Mouse (Mus musculus): ENCODE measurements at regions not wholly inside any gene's neighbourhood (a gene's known extent, or its start where the extent isn't known, plus 50 kb on each side); places are given as distances from the start of the nearest gene placed in this dataset.
A peak's percentile ranks its signal among the peaks of the same experiment; 100 is the strongest.

DNA sequence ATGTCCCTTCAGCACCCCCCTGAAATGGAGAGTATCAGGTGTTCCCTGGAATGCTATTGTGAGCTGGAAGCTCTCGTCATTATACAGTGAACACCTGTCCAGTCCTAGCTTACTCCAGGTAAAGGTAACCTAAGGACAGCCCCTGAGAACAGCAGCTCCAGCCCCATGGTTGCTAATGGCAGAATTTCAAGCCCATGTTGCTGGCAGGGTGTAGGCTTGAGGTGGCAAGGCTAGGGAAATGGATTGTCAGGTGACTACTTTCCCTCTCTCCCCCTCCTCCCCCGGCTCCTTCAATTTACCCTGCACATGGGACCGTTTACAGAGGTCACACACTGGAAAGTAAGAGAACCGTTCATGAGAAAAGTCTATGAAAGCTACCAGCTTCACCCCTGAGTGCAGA is 93.2 kb upstream of the Cpeb4 start:
- DNase-seq (ENCODE audit: extremely low read depth), result no peak
- Histone ChIP-seq H3K27me3 (replicated peaks) (no peaks in the 10 kb centered on the region), H3K4me2 (ENCODE audit: insufficient read depth, low read depth, poor library complexity, severe bottlenecking) (no peak overlapping the region), H3K4me3 (replicated peaks in 1 of 3; ENCODE audit: low read depth in 2 of 3, low read length in 2 of 3, poor library complexity in 1 of 3) (no peak overlapping the region), H3K36me3 (replicated peaks in 1 of 2; ENCODE audit: control insufficient read depth in 1 of 2, insufficient read depth in 1 of 2, low read length in 1 of 2) (no peaks in the 10 kb centered on the region), H3K9ac (ENCODE audit: insufficient read depth, low read depth) (no peak overlapping the region), H3K79me2 (replicated peaks; ENCODE audit: control insufficient read depth, extremely low read depth, insufficient read depth, poor library complexity, severe bottlenecking) (no peaks in the 10 kb centered on the region), H3K4me1 (ENCODE audit: control insufficient read depth in 1 of 2, insufficient read depth in 2 of 2) (peaks cover 3 to 18% of the 10 kb centered on the region in 2 experiments), H3K27ac (ENCODE audit: insufficient read depth, low read depth) (no peak overlapping the region), H3K9me3 (replicated peaks; ENCODE audit: low read length) (peaks cover 14% of the 10 kb centered on the region)
- TF ChIP-seq RAD21 (IDR thresholded peaks at IDR 0.05; ENCODE audit: low read depth, low read length), result no peak
- TF ChIP-seq RCOR1 (conservative IDR thresholded peaks at IDR 0.05; ENCODE audit: low read depth, low read length), result no peak
- TF ChIP-seq POLR2A (IDR thresholded peaks at IDR 0.05; ENCODE audit: low read depth, low read length), result no peak
- in situ Hi-C loops (cut with MboI; ENCODE audit: low pct_ligation_motif_present, low pct_unique_long_range_greater_than_20kb, low sequenced_read_pairs), result no loop called here
- dilution Hi-C loops (cut with MboI; ENCODE audit: extremely low pct_ligation_motif_present, extremely low pct_unique_long_range_greater_than_20kb, low sequenced_read_pairs), result no loop called here

DNA sequence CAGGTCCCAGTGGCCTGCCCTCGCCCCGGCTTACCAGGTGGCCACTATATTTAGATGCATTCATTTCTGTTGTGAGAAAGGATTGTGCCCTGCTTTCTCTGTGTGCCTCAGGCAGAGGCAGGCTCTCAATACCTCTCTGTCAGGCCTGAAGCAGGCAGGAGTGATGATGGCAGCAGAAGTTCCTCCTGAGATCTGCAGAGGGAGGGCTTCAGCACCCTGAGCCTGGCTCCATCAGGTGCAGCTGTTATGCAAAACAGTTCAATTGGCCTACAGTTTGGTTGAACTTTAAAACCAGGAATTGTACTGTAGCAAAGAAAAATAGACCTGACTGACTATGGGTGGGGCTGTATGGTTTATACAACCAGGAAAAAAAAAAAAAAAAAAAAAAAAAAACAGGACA is 92.7 kb upstream of the Cpeb4 start:
- Histone ChIP-seq H3K27me3 (replicated peaks) (no peaks in the 10 kb centered on the region), H3K27ac (ENCODE audit: insufficient read depth, low read depth) (no peak overlapping the region), H3K4me2 (ENCODE audit: insufficient read depth, low read depth, poor library complexity, severe bottlenecking) (no peak overlapping the region), H3K4me3 (replicated peaks in 1 of 3; ENCODE audit: low read depth in 2 of 3, low read length in 2 of 3, poor library complexity in 1 of 3) (no peak overlapping the region), H3K79me2 (replicated peaks; ENCODE audit: control insufficient read depth, extremely low read depth, insufficient read depth, poor library complexity, severe bottlenecking) (no peaks in the 10 kb centered on the region), H3K9ac (ENCODE audit: insufficient read depth, low read depth) (no peak overlapping the region), H3K4me1 (ENCODE audit: control insufficient read depth in 1 of 2, insufficient read depth in 2 of 2) (peaks cover 3 to 18% of the 10 kb centered on the region in 2 experiments), H3K36me3 (replicated peaks in 1 of 2; ENCODE audit: control insufficient read depth in 1 of 2, insufficient read depth in 1 of 2, low read length in 1 of 2) (no peaks in the 10 kb centered on the region), H3K9me3 (replicated peaks; ENCODE audit: low read length) (peaks cover 14% of the 10 kb centered on the region)
- dilution Hi-C loops (cut with MboI; ENCODE audit: extremely low pct_ligation_motif_present, extremely low pct_unique_long_range_greater_than_20kb, low sequenced_read_pairs) (no loop called here), in situ Hi-C loops (cut with MboI; ENCODE audit: low pct_ligation_motif_present, low pct_unique_long_range_greater_than_20kb, low sequenced_read_pairs) (no loop called here)
- DNase-seq (ENCODE audit: extremely low read depth), result peak; percentile 63
- TF ChIP-seq NRF1 (IDR thresholded peaks at IDR 0.05; ENCODE audit: low read depth, low read length) (no peak), RAD21 (IDR thresholded peaks at IDR 0.05; ENCODE audit: low read depth, low read length) (peak; percentile 48), POLR2AphosphoS2 (IDR thresholded peaks at IDR 0.05; ENCODE audit: low read depth, low read length) (no peak), TBP (conservative IDR thresholded peaks at IDR 0.05; ENCODE audit: low read depth, low read length) (no peak), BHLHE40 (IDR thresholded peaks at IDR 0.05; ENCODE audit: low read depth, low read length) (peak; percentile 36; the same call in 1 of the 2 replicates), JUND (conservative IDR thresholded peaks at IDR 0.05; ENCODE audit: low read depth, low read length) (no peak), CTCF (conservative IDR thresholded peaks at IDR 0.05 in 1 of 2, IDR thresholded peaks at IDR 0.05 in 1 of 2; ENCODE audit: low read depth in 2 of 2, low read length in 2 of 2) (peak in 1 of 2 experiments; percentile 45; a peak in 2 of 4 replicates), MEF2A (IDR thresholded peaks at IDR 0.05; ENCODE audit: borderline replicate concordance, low read depth, low read length) (peak; percentile 26; the same call in 1 of the 2 replicates), ZKSCAN1 (IDR thresholded peaks at IDR 0.05; ENCODE audit: borderline replicate concordance, low read depth, low read length) (no peak), SIN3A (IDR thresholded peaks at IDR 0.05; ENCODE audit: low read length) (peak; percentile 40; the same call in 1 of the 2 replicates), EP300 (IDR thresholded peaks at IDR 0.05; ENCODE audit: low read length) (peak; percentile 19; the same call in 1 of the 2 replicates), IRF4 (IDR thresholded peaks at IDR 0.05; ENCODE audit: low read depth, low read length) (0 out of 2 replicates have a peak, but pooled peaks have one; percentile 8), CHD1 (IDR thresholded peaks at IDR 0.05; ENCODE audit: low read depth, low read length) (no peak), MAFK (IDR thresholded peaks at IDR 0.05; ENCODE audit: insufficient replicate concordance, low read length) (no peak), TCF12 (IDR thresholded peaks at IDR 0.05; ENCODE audit: low read depth, low read length) (peak; percentile 14; the same call in 1 of the 2 replicates), MYC (IDR thresholded peaks at IDR 0.05; ENCODE audit: low read depth, low read length) (no peak), HCFC1 (IDR thresholded peaks at IDR 0.05; ENCODE audit: low read depth, low read length) (no peak), ZNF384 (IDR thresholded peaks at IDR 0.05; ENCODE audit: low read depth, low read length) (peak; percentile 61), CHD2 (IDR thresholded peaks at IDR 0.05; ENCODE audit: low read length) (no peak), MAX (IDR thresholded peaks at IDR 0.05; ENCODE audit: low read length) (no peak), ETS1 (conservative IDR thresholded peaks at IDR 0.05; ENCODE audit: low read depth, low read length) (peak; percentile 47), ELF1 (IDR thresholded peaks at IDR 0.05; ENCODE audit: low read depth, low read length) (no peak), ZC3H11A (IDR thresholded peaks at IDR 0.05; ENCODE audit: low read depth, low read length) (no peak), USF1 (IDR thresholded peaks at IDR 0.05; ENCODE audit: low read depth, low read length) (no peak), POLR2A (IDR thresholded peaks at IDR 0.05; ENCODE audit: low read depth, low read length) (no peak), PAX5 (IDR thresholded peaks at IDR 0.05; ENCODE audit: low read length) (no peak), SMC3 (IDR thresholded peaks at IDR 0.05; ENCODE audit: low read depth, low read length) (peak; percentile 55), ZMIZ1 (IDR thresholded peaks at IDR 0.05; ENCODE audit: low read depth, low read length) (no peak), GABPA (IDR thresholded peaks at IDR 0.05; ENCODE audit: insufficient replicate concordance, low read depth, low read length) (no peak)

All from CH12.LX (cell line).